Mouse (Mus musculus): ENCODE data around the gene Zfp629.

DNA sequence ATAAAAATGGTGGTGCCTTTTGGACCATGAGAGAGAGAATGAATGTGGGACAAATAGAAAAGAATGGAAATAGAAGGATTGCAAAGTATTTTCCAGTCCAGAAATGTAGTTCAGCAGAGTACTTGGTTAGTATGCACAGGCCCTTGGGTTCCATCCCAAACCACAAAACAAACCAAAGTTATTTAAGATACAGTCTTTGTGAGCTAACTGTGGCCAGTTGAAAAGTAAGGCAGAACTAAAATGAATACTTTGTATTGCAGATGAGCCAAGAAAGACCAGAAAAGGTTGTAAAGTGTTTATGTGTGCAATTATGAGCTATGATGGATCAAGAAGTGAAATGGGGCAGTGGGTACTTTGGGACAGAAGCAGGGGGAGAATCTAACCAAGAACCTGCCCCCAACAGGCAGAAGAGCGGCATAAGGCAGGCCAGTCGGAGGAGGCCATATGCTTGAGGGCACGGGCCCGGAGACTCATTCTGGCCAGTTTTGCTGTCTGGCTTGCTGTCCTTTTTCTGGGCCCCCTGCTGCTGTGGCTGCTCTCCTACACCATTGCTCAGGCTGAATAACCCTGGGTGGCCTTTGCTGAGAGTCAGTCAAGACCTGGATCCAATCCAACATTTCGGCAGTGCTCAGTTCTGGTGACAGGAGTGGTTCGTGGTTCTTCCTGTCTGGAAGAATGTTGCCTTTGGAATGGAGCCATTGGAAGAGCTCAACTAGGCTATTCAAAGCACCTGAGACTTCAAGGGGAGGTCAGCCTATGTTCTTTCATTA lies 51.0 kb downstream of the Zfp629 start:
- no peak for TF ChIP-seq POLR2A (IDR thresholded peaks at IDR 0.05; ENCODE audit: borderline replicate concordance, extremely low read depth, insufficient read depth, insufficient read length, poor library complexity, severe bottlenecking)
- TF ChIP-seq CTCF (IDR thresholded peaks at IDR 0.05; ENCODE audit: borderline replicate concordance, extremely low read depth, insufficient read depth, insufficient read length) = no peak
